ENCODE assay signal across 8 mouse cellular contexts in genomic region chr17:90628469-90628868, GRCm38 (mm10).
A peak's percentile ranks its signal among the peaks of the same experiment; 100 is the strongest.
DNase-seq lines count a peak whose midpoint lies in the region; ATAC-seq and TF ChIP-seq lines count a peak whose summit lies in the region.

No protein-coding gene starts in this region.

- H3K4me3 ChIP-seq in forebrain, embryonic 16.5 days (replicated peaks; ENCODE audit: low read length): no peak overlapping the region
- H3K4me3 ChIP-seq in midbrain, embryonic 12.5 days: no peak overlapping the region

- peak; percentile 5 for DNase-seq in heart, postnatal 4 days
- DNase-seq in heart, adult 11 months: no peak
- peak; percentile 56 for DNase-seq in A20 (ENCODE audit: low read depth, low spot score)
- DNase-seq in brain, embryonic 14.5 days (ENCODE audit: low read depth): peak; percentile 90
- no peak for DNase-seq in T-cell, adult 2 months (ENCODE audit: low spot score)
- DNase-seq in frontal cortex, postnatal 14 days (ENCODE audit: low spot score in 2 of 2): no peak

- TF ChIP-seq CTCF in brain, embryonic 14.5 days (IDR thresholded peaks at IDR 0.05; ENCODE audit: borderline replicate concordance, extremely low read depth, insufficient read depth, insufficient read length): peak; percentile 49; the same call in 1 of the 2 replicates

- H3K36me3 ChIP-seq in forebrain, embryonic 16.5 days (ENCODE audit: control insufficient read depth, insufficient read depth): no peaks in the 10 kb centered on the region
- H3K36me3 ChIP-seq in midbrain, embryonic 12.5 days: no peaks in the 10 kb centered on the region

- H3K4me1 ChIP-seq in forebrain, embryonic 16.5 days (replicated peaks; ENCODE audit: control insufficient read depth, insufficient read depth, low read length): peaks cover 11% of the 10 kb centered on the region
- H3K4me1 ChIP-seq in midbrain, embryonic 12.5 days: 0 out of 2 replicates have a peak, but pooled peaks cover 2% of the 10 kb centered on the region

- no peak overlapping the region for H3K27ac ChIP-seq in forebrain, embryonic 16.5 days (ENCODE audit: low read length)
- no peak overlapping the region for H3K27ac ChIP-seq in midbrain, embryonic 12.5 days (replicated peaks)

- no peak for TF ChIP-seq POLR2A in brain, embryonic 14.5 days (IDR thresholded peaks at IDR 0.05; ENCODE audit: borderline replicate concordance, extremely low read depth, insufficient read depth, insufficient read length, poor library complexity, severe bottlenecking)

- peak; percentile 87 for ATAC-seq in forebrain, embryonic 16.5 days
- peak; percentile 55; the same call in 1 of the 2 replicates for ATAC-seq in midbrain, embryonic 12.5 days (ENCODE audit: low FRiP score, low read depth)

- no peaks in the 10 kb centered on the region for H3K9me3 ChIP-seq in forebrain, embryonic 16.5 days (ENCODE audit: control insufficient read depth, low read length)
- H3K9me3 ChIP-seq in midbrain, embryonic 12.5 days: no peaks in the 10 kb centered on the region

- 4% methylated on average over 2 of the region's 2 CpGs for WGBS in forebrain, embryonic 16.5 days
- WGBS in midbrain, embryonic 12.5 days: 33% methylated on average over 2 of the region's 2 CpGs

- H3K27me3 ChIP-seq in forebrain, embryonic 16.5 days (replicated peaks; ENCODE audit: control insufficient read depth, insufficient read depth, low read length): no peaks in the 10 kb centered on the region
- no peaks in the 10 kb centered on the region for H3K27me3 ChIP-seq in midbrain, embryonic 12.5 days

- no peak overlapping the region for H3K4me2 ChIP-seq in forebrain, embryonic 16.5 days (ENCODE audit: low read length)
- H3K4me2 ChIP-seq in midbrain, embryonic 12.5 days (replicated peaks): no peak overlapping the region

- H3K9ac ChIP-seq in forebrain, embryonic 16.5 days (replicated peaks; ENCODE audit: low read depth, low read length): no peak overlapping the region
- no peak overlapping the region for H3K9ac ChIP-seq in midbrain, embryonic 12.5 days (replicated peaks)

Comparison
In these comparisons a context has a peak if more than half of its experiments do, and no peak if none do; other contexts are left out.
1. DNase-seq: peak in heart, postnatal 4 days (single experiment), A20 (single experiment) and brain, embryonic 14.5 days (single experiment); none in heart, adult 11 months (single experiment), T-cell, adult 2 months (single experiment) and frontal cortex, postnatal 14 days (0 of 2).